Mouse (Mus musculus) cerebellum, adult 2 months (tissue): ENCODE measurements around the gene Shbg. TPM values are rescaled to one million over a fixed set of nuclear protein-coding genes. Genes with fewer than 3 reads are reported as not detected.

ENCODE experiments used
- DNase-seq, 2 experiments: peaks; one replicate each; pipeline ENCODE4 v3.0.0; 2021
- H3K27ac ChIP-seq: fragments of 200-500 bp; 2 replicates; pipeline ENCODE4 v1.5.1; 2012; ENCODE audit warnings: low read length, control low read depth, inconsistent platforms; ENCODE audit not compliant: insufficient read depth
- H3K27me3 ChIP-seq: fragments of 200-500 bp; 2 replicates; pipeline ENCODE4 v1.6.1; 2012; ENCODE audit warnings: inconsistent platforms, mild to moderate bottlenecking, low read length, moderate library complexity; ENCODE audit not compliant: control insufficient read depth, insufficient read depth
- H3K4me1 ChIP-seq: fragments of 200-500 bp; 2 replicates; pipeline ENCODE4 v1.6.1; 2011; ENCODE audit warnings: low read length; ENCODE audit not compliant: control insufficient read depth, insufficient read depth
- H3K4me3 ChIP-seq: fragments of 200-500 bp; replicated peaks from 2 replicates; pipeline ENCODE3; 2011; ENCODE audit warnings: mild to moderate bottlenecking, low read depth, low read length, control low read depth; ENCODE audit not compliant: insufficient read depth
- CTCF ChIP-seq: fragments of 200-500 bp; IDR thresholded peaks from 2 replicates; pipeline ENCODE4 v1.5.1; 2011; ENCODE audit warnings: low read depth, mild to moderate bottlenecking, control low read depth, low read length, moderate library complexity, borderline replicate concordance; ENCODE audit not compliant: insufficient read depth
- POLR2A ChIP-seq: fragments of 200-500 bp; IDR thresholded peaks from 2 replicates; pipeline ENCODE4 v1.6.1; 2011; ENCODE audit warnings: low read length, control low read depth, borderline replicate concordance; ENCODE audit not compliant: insufficient read depth
- WGBS: fragments of 180-500 bp; shearing (Covaris S2); methylation state at CpG from one replicate; pipeline ENCODE4 v1.1.7; 2018; 5-methylcytosine and 5-hydroxymethylcytosine counted together
- polyA plus RNA-seq: library from polyadenylated mRNA; depleted of rRNA; stranded (reverse); fragments of >200 nt; gene quantifications from 2 replicates; pipeline ENCODE4 v1.2.3, GENCODE M21; 2012

The Shbg gene
- polyA plus RNA-seq, 1 experiment: 0.11 TPM

GRCm38 (mm10) chr11:69591899-69592637 is 25.6 kb downstream of the Shbg start:
- peak; percentile 57 to 66 for DNase-seq
- Histone ChIP-seq H3K27me3 (no peaks in the 10 kb centered on the region), H3K27ac (peak overlapping the region; percentile 44; the same call in 1 of the 2 replicates), H3K4me1 (no peaks in the 10 kb centered on the region; the same call in 1 of the 2 replicates), H3K4me3 (no peak overlapping the region)
- 14% methylated on average over 7 of the region's 7 CpGs for WGBS
- no peak for TF ChIP-seq CTCF
- TF ChIP-seq POLR2A: no peak

- Histone ChIP-seq H3K27ac (no peak overlapping the region), H3K4me3 (no peak overlapping the region), H3K27me3 (no peaks in the 10 kb centered on the region), H3K4me1 (no peaks in the 10 kb centered on the region; the same call in 1 of the 2 replicates)
- whole genome bisulfite sequencing: 79% methylated on average over 3 of the region's 3 CpGs
- no peak for TF ChIP-seq POLR2A
- no peak for TF ChIP-seq CTCF
- no peak for DNase-seq
These were observed 26.3 kb downstream of the Shbg start for GRCm38 (mm10) chr11:69591424-69591823.

- Histone ChIP-seq H3K27me3 (no peaks in the 10 kb centered on the region), H3K4me3 (no peak overlapping the region), H3K27ac (no peak overlapping the region), H3K4me1 (no peaks in the 10 kb centered on the region; the same call in 1 of the 2 replicates)
- DNase-seq: no peak
- 94% methylated on average over 8 of the region's 8 CpGs for WGBS
- TF ChIP-seq POLR2A: no peak
- TF ChIP-seq CTCF: no peak
These were observed 27.1 kb downstream of the Shbg start for GRCm38 (mm10) chr11:69590622-69591021.

GRCm38 (mm10) chr11:69589207-69589834 is 28.4 kb downstream of the Shbg start:
- WGBS: 93% methylated on average over 22 of the region's 22 CpGs
- H3K27ac ChIP-seq: no peak overlapping the region
- H3K4me3 ChIP-seq: no peak overlapping the region
- no peaks in the 10 kb centered on the region; the same call in 1 of the 2 replicates for H3K4me1 ChIP-seq
- TF ChIP-seq CTCF (no peak), POLR2A (no peak)
- no peaks in the 10 kb centered on the region for H3K27me3 ChIP-seq
- no peak for DNase-seq

DNA sequence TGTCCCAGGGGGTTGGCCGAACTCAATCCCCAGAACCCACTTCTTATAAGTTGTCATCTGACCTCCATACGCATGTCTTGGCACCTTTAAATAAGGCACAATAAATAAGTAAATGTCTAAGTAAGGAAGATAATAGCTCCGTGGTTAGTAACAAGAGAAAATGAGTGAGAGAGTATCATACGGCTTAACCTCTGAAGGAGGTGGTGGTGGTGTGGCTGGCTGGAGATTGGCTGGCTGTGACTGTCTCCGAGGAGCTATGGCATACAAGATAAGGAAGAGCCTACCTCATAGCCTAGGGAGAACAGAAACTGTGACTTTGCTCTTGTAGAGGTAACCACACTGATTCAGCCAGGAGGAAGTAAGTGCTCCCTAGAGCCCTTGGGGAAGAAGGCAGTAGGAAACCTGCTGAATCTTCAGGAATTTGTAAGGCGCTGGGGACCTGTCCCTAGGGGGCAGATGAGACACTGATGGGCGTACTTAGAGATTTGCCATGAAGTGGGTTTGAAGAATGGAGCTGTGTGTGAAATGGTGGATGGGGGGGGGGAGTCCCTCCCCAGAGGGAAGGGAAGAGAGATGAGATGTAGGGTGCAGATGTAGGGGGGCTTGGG is 31.9 kb downstream of the Shbg start:
- no peak overlapping the region for H3K4me3 ChIP-seq
- no peaks in the 10 kb centered on the region for H3K27me3 ChIP-seq
- TF ChIP-seq POLR2A (no peak), CTCF (no peak)
- no peaks in the 10 kb centered on the region; the same call in 1 of the 2 replicates for H3K4me1 ChIP-seq
- H3K27ac ChIP-seq: no peak overlapping the region
- no peak for DNase-seq
- 78% methylated on average over 7 of the region's 7 CpGs for WGBS

DNA sequence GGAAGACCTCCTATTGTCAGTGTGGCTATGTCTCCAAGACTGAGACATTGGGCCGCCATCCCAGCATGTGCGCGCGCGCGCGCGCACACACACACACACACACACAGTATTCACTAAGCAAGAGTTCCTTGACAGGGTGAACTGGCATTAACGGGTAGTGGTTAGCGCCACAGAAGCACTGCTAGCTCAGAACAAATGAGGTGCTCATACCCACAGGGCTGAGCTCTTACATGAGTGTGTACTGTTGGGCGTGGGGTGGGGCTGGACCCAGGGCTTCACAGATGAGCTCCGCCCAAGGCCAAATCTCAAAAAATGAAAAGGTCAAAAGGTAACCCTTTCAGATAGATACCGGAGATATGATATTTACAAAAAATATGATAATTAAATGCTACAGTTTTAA is 32.8 kb downstream of the Shbg start:
- no peaks in the 10 kb centered on the region; the same call in 1 of the 2 replicates for H3K4me1 ChIP-seq
- no peak overlapping the region for H3K27ac ChIP-seq
- TF ChIP-seq CTCF: no peak
- TF ChIP-seq POLR2A: no peak
- no peak overlapping the region for H3K4me3 ChIP-seq
- no peaks in the 10 kb centered on the region for H3K27me3 ChIP-seq
- WGBS: 91% methylated on average over 13 of the region's 13 CpGs
- DNase-seq: no peak

DNA sequence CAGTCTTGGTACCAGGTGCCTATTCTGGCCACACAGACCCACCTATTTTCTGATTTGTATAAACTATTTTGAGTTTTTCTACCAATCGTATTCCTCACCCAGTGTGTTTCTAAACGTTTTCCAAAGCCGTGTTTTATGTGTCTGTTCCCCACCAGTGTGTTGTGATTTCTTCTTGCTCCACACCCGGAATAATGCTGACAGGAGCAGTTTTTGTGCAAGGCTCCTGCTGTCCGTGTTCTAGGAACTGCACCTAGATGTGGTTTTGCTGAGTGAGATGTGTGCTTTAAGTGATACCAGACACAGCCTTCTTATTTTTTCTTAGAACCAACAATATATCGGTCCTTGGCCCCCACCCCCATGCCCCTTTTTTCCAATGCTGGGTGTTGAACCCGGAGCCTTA is 33.7 kb downstream of the Shbg start:
- DNase-seq: no peak
- TF ChIP-seq POLR2A (no peak), CTCF (no peak)
- Histone ChIP-seq H3K27me3 (no peaks in the 10 kb centered on the region), H3K4me3 (no peak overlapping the region), H3K27ac (no peak overlapping the region), H3K4me1 (no peaks in the 10 kb centered on the region; the same call in 1 of the 2 replicates)
- 82% methylated on average over 7 of the region's 7 CpGs for WGBS
